Mouse (Mus musculus) cerebellum, adult 2 months (tissue): ENCODE measurements around the gene Mrpl44.

ENCODE experiments used
- CTCF ChIP-seq: fragments of 200-500 bp; IDR thresholded peaks from 2 replicates; pipeline ENCODE4 v1.5.1; 2011; ENCODE audit warnings: low read depth, mild to moderate bottlenecking, control low read depth, low read length, moderate library complexity, borderline replicate concordance; ENCODE audit not compliant: insufficient read depth
- POLR2A ChIP-seq: fragments of 200-500 bp; IDR thresholded peaks from 2 replicates; pipeline ENCODE4 v1.6.1; 2011; ENCODE audit warnings: low read length, control low read depth, borderline replicate concordance; ENCODE audit not compliant: insufficient read depth

DNA sequence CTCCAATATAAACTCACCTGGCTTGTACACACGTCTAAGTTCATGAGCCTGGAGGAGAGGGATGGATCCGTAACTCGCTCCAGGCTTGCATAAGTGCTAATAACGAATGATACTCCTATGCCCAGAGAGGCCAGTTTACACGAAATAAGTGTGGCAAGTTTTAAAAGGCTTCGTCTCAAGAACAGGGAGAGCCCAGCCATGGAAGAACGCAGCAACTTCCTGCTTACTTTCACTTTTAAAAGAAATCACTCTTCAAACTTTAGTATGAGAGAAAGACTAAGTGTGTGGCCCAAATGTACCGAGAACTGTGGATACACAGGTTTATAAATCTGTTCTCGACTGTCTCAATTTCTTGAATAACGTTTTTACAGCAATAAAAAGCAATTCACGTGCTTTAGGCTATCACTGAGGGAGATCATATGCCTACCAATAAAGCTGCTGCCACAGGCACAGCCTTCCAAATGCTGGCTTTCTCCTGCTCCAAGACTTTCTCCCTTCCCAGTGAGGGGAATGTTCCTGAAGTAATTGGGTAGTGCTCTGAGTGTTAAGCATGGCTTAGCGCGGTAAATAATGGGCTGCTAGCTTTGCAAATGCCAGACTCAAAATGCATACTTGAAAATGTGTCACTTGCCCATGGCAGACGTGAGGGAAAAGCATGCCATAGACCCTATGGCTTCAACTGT lies 48.3 kb downstream of the Mrpl44 start:
- TF ChIP-seq CTCF (no peak), POLR2A (no peak)
